Mouse (Mus musculus) spleen, adult 18-20 months (tissue): ENCODE results near the gene Serpina3c.

Experiments
- DNase-seq, 2 experiments: peaks; one replicate each; pipeline ENCODE4 v3.0.0; 2022; ENCODE audit warnings: mixed read lengths in 2 of 2

The Serpina3c gene

GRCm38 (mm10) chr12:104153656-104154055 is at the start of gene Serpina3c:
TSS of gene Serpina3c (minus strand) at chr12:104153870.
- DNase-seq, result no peak

- no peak for DNase-seq
Measured at GRCm38 (mm10) chr12:104190852-104191251, 37.2 kb upstream of the Serpina3c start.

- DNase-seq, result no peak
Measured at GRCm38 (mm10) chr12:104189246-104189645, 35.6 kb upstream of the Serpina3c start.

GRCm38 (mm10) chr12:104186041-104186581 is 32.4 kb upstream of the Serpina3c start:
- no peak for DNase-seq

- no peak for DNase-seq
Measured at GRCm38 (mm10) chr12:104185046-104185445, 31.4 kb upstream of the Serpina3c start.

- no peak for DNase-seq
Measured at GRCm38 (mm10) chr12:104178987-104179386, 25.3 kb upstream of the Serpina3c start.

GRCm38 (mm10) chr12:104178577-104178976 is 24.9 kb upstream of the Serpina3c start:
- DNase-seq, result no peak

GRCm38 (mm10) chr12:104175636-104176035 is 22.0 kb upstream of the Serpina3c start:
- no peak for DNase-seq

GRCm38 (mm10) chr12:104174747-104175146 is 21.1 kb upstream of the Serpina3c start:
- no peak for DNase-seq

GRCm38 (mm10) chr12:104153041-104153645 is 527 bp downstream of the Serpina3c start:
- no peak for DNase-seq

GRCm38 (mm10) chr12:104151989-104152388 is 1.7 kb downstream of the Serpina3c start:
- no peak for DNase-seq

GRCm38 (mm10) chr12:104145571-104145970 is 8.1 kb downstream of the Serpina3c start:
- DNase-seq, result no peak

GRCm38 (mm10) chr12:104143286-104143685 is 10.4 kb downstream of the Serpina3c start:
- DNase-seq, result no peak

GRCm38 (mm10) chr12:104142427-104142826 is 11.2 kb downstream of the Serpina3c start:
- DNase-seq, result no peak

- no peak for DNase-seq
Measured at GRCm38 (mm10) chr12:104141506-104141905, 12.2 kb downstream of the Serpina3c start.

GRCm38 (mm10) chr12:104140543-104141103 is 13.0 kb downstream of the Serpina3c start:
- DNase-seq, result no peak

GRCm38 (mm10) chr12:104138216-104138615 is 15.5 kb downstream of the Serpina3c start:
- DNase-seq, result no peak

- DNase-seq, result no peak
Measured at GRCm38 (mm10) chr12:104131041-104131440, 22.6 kb downstream of the Serpina3c start.

GRCm38 (mm10) chr12:104127696-104128095 is 26.0 kb downstream of the Serpina3c start, which contains the start of gene Serpina3b:
TSS of gene Serpina3b (plus strand) at chr12:104127996.
- DNase-seq, result no peak

- DNase-seq, result no peak
Measured at GRCm38 (mm10) chr12:104125021-104125560, 28.6 kb downstream of the Serpina3c start.

- no peak for DNase-seq
Measured at GRCm38 (mm10) chr12:104123996-104124395, 29.7 kb downstream of the Serpina3c start.

GRCm38 (mm10) chr12:104123097-104123496 is 30.6 kb downstream of the Serpina3c start:
- no peak for DNase-seq

GRCm38 (mm10) chr12:104114921-104115579 is 38.6 kb downstream of the Serpina3c start:
- no peak for DNase-seq
